11 mouse cellular contexts compared by ENCODE assay signal in genomic region chr2:30351149-30351548, GRCm38 (mm10). TPM values are rescaled to one million over a fixed set of nuclear protein-coding genes. Genes with fewer than 3 reads are reported as not detected.
DNase-seq lines count a peak whose midpoint lies in the region; ATAC-seq and TF ChIP-seq lines count a peak whose summit lies in the region.
"Had no signal": no experiment of that assay in that cellular context is flagged by ENCODE, and none has a peak within 500 bp of the region (broad histone marks: within the 10 kb centered on the region; RNA-seq: fewer than 3 reads in every experiment).

No protein-coding gene starts in this region.

- no peak for TF ChIP-seq EP300 in ES-Bruce4 (IDR thresholded peaks at IDR 0.05; ENCODE audit: insufficient read depth, low read depth, low read length)

- no peak overlapping the region for H3K4me2 ChIP-seq in limb, embryonic 14.5 days (replicated peaks; ENCODE audit: low read depth, low read length, severe bottlenecking)

- no peak for TF ChIP-seq POLR2A in limb, embryonic 14.5 days (IDR thresholded peaks at IDR 0.05; ENCODE audit: borderline replicate concordance, extremely low read depth, insufficient read depth, insufficient read length)
- TF ChIP-seq POLR2A in ES-Bruce4 (IDR thresholded peaks at IDR 0.05; ENCODE audit: insufficient read depth, low read length) = no peak

- H3K36me3 ChIP-seq in limb, embryonic 14.5 days (ENCODE audit: control insufficient read depth, insufficient read depth, low read length) = peaks cover 73% of the 10 kb centered on the region
- peaks cover 73% of the 10 kb centered on the region for H3K36me3 ChIP-seq in limb, embryonic 10.5 days
- no peaks in the 10 kb centered on the region for H3K36me3 ChIP-seq in ES-Bruce4 (ENCODE audit: control insufficient read depth, insufficient read depth, low read length, poor library complexity, severe bottlenecking)

- intact Hi-C loops in gastrocnemius, adult 2 months (cut with DNase I) = no loop called here

- DNase-seq in gastrocnemius, adult 2 months = no peak
- no peak for DNase-seq in gastrocnemius, adult 8-10 months (ENCODE audit: low spot score in 2 of 2)
- DNase-seq in limb, embryonic 14.5 days (ENCODE audit: low spot score) = peak; percentile 12
- no peak for DNase-seq in limb, embryonic 10.5 days (ENCODE audit: low spot score)
- DNase-seq in B cell, adult 2 months = no peak
- DNase-seq in left cerebral cortex, adult 8-10 months (ENCODE audit: low spot score in 2 of 2) = no peak
- DNase-seq: lung, postnatal 4 days; right cerebral cortex, postnatal 4 days had no signal

- ATAC-seq in limb, embryonic 14.5 days (ENCODE audit: low FRiP score, low read depth) = no peak
- peak; percentile 55; the same call in 1 of the 2 replicates for ATAC-seq in common myeloid progenitor, adult 5-6 weeks (replicated peaks; ENCODE audit: low read depth, poor library complexity, severe bottlenecking)
- ATAC-seq: inflammation-experienced regulatory T-cells, adult 6 months had no signal

- H3K4me3 ChIP-seq in gastrocnemius, adult 2 months = no peak overlapping the region
- H3K4me3 ChIP-seq in limb, embryonic 14.5 days (replicated peaks; ENCODE audit: low read length) = no peak overlapping the region
- no peak overlapping the region for H3K4me3 ChIP-seq in limb, embryonic 10.5 days
- H3K4me3 ChIP-seq in ES-Bruce4 (ENCODE audit: low read depth, low read length) = no peak overlapping the region

- TF ChIP-seq CTCF in gastrocnemius, adult 2 months (IDR thresholded peaks at IDR 0.05) = peak; percentile 33
- no peak for TF ChIP-seq CTCF in ES-Bruce4 (IDR thresholded peaks at IDR 0.05; ENCODE audit: low read depth, low read length)

- no peaks in the 10 kb centered on the region for H3K4me1 ChIP-seq in limb, embryonic 14.5 days (ENCODE audit: control insufficient read depth, insufficient read depth, low read length)
- H3K4me1 ChIP-seq in limb, embryonic 10.5 days = no peaks in the 10 kb centered on the region
- no peaks in the 10 kb centered on the region for H3K4me1 ChIP-seq in ES-Bruce4 (ENCODE audit: control insufficient read depth, insufficient read depth, low read length)

- WGBS in limb, embryonic 14.5 days = 85% methylated on average over 2 of the region's 2 CpGs
- WGBS in limb, embryonic 10.5 days = 82% methylated on average over 2 of the region's 2 CpGs

- H3K27ac ChIP-seq in gastrocnemius, adult 2 months = no peak overlapping the region
- no peak overlapping the region for H3K27ac ChIP-seq in limb, embryonic 14.5 days (replicated peaks; ENCODE audit: low read depth, low read length)
- no peak overlapping the region for H3K27ac ChIP-seq in limb, embryonic 10.5 days
- 0 out of 2 replicates have a peak overlapping the region, but pooled peaks have one; percentile 23 for H3K27ac ChIP-seq in ES-Bruce4 (ENCODE audit: insufficient read depth, low read length)

- no peaks in the 10 kb centered on the region for H3K9me3 ChIP-seq in limb, embryonic 14.5 days (ENCODE audit: control insufficient read depth, low read length)
- no peaks in the 10 kb centered on the region for H3K9me3 ChIP-seq in limb, embryonic 10.5 days (replicated peaks)
- H3K9me3 ChIP-seq in ES-Bruce4 (replicated peaks; ENCODE audit: control insufficient read depth, insufficient read depth, low read length, poor library complexity, severe bottlenecking) = no peaks in the 10 kb centered on the region

- H3K27me3 ChIP-seq in limb, embryonic 14.5 days (ENCODE audit: control insufficient read depth, insufficient read depth, low read length) = no peaks in the 10 kb centered on the region
- H3K27me3 ChIP-seq in limb, embryonic 10.5 days (ENCODE audit: low read depth, poor library complexity, severe bottlenecking) = no peaks in the 10 kb centered on the region
- H3K27me3 ChIP-seq in ES-Bruce4 (ENCODE audit: control insufficient read depth, insufficient read depth, low read length, poor library complexity, severe bottlenecking) = no peaks in the 10 kb centered on the region

- no peak overlapping the region for H3K9ac ChIP-seq in limb, embryonic 14.5 days (ENCODE audit: low read depth, low read length, severe bottlenecking)
- H3K9ac ChIP-seq in ES-Bruce4 (ENCODE audit: low read depth, poor library complexity, severe bottlenecking) = no peak overlapping the region

RNA-seq across cellular contexts. Expression of gene Sh3glb2, which starts 8.0 kb away (rescaled TPM):
- total RNA-seq in gastrocnemius, adult 2 months (2021) = 10 to 100 TPM; 12.7 to 18.8 TPM
- 10 to 100 TPM; 15.3 to 18.5 (median 16.8) TPM for total RNA-seq in gastrocnemius, adult 8-10 months (2022)
- polyA plus RNA-seq in limb, embryonic 14.5 days (2012; rRNA removed) = 122 and 167 TPM in 2 replicates
- 64.8 and 70.1 TPM in 2 replicates for polyA plus RNA-seq in limb, embryonic 14.5 days (2014; fragmentation: Nextera tagmentation; extraction: Ambion mirVana)
- polyA plus RNA-seq in limb, embryonic 10.5 days (2016; fragmentation: Nextera tagmentation; extraction: Ambion mirVana) = 76.5 and 90.3 TPM in 2 replicates
- polyA plus RNA-seq in ES-Bruce4 (2011; ENCODE audit: insufficient read depth, insufficient read length, low read depth, missing spikeins) = 30.8 and 32.5 TPM in 2 replicates
- total RNA-seq in common myeloid progenitor, adult 5-6 weeks (2017) = 15.1 and 31.5 TPM in 2 replicates
- 100 to 1,000 TPM; 279 to 301 (median 286) TPM for total RNA-seq in left cerebral cortex, adult 8-10 months (2022)

RNA-seq across cellular contexts. Expression of gene Miga2, which starts 12.9 kb away (rescaled TPM):
- 10 to 100 TPM; 15.5 to 39.0 TPM for total RNA-seq in gastrocnemius, adult 2 months (2021)
- 10 to 100 TPM; 13.2 to 29.8 (median 17.4) TPM for total RNA-seq in gastrocnemius, adult 8-10 months (2022)
- 28.9 and 37.3 TPM in 2 replicates for polyA plus RNA-seq in limb, embryonic 14.5 days (2012; rRNA removed)
- 20.5 and 21.7 TPM in 2 replicates for polyA plus RNA-seq in limb, embryonic 14.5 days (2014; fragmentation: Nextera tagmentation; extraction: Ambion mirVana)
- polyA plus RNA-seq in limb, embryonic 10.5 days (2016; fragmentation: Nextera tagmentation; extraction: Ambion mirVana) = 30.8 and 33.3 TPM in 2 replicates
- 16.6 and 18.6 TPM in 2 replicates for polyA plus RNA-seq in ES-Bruce4 (2011; ENCODE audit: insufficient read depth, insufficient read length, low read depth, missing spikeins)
- total RNA-seq in common myeloid progenitor, adult 5-6 weeks (2017) = 9.1 and 15.0 TPM in 2 replicates
- 100 to 1,000 TPM; 106 to 121 (median 108) TPM for total RNA-seq in left cerebral cortex, adult 8-10 months (2022)

RNA-seq across cellular contexts. Expression of gene Dolpp1, which starts 40.9 kb away (rescaled TPM):
- total RNA-seq in gastrocnemius, adult 2 months (2021) = 1 to 10 TPM; 5.3 to 6.1 TPM
- 1 to 10 TPM; 3.9 to 4.5 (median 4.1) TPM for total RNA-seq in gastrocnemius, adult 8-10 months (2022)
- 49.8 and 71.3 TPM in 2 replicates for polyA plus RNA-seq in limb, embryonic 14.5 days (2012; rRNA removed)
- polyA plus RNA-seq in limb, embryonic 14.5 days (2014; fragmentation: Nextera tagmentation; extraction: Ambion mirVana) = 30.9 and 31.8 TPM in 2 replicates
- polyA plus RNA-seq in limb, embryonic 10.5 days (2016; fragmentation: Nextera tagmentation; extraction: Ambion mirVana) = 37.6 and 45.4 TPM in 2 replicates
- 42.3 and 44.3 TPM in 2 replicates for polyA plus RNA-seq in ES-Bruce4 (2011; ENCODE audit: insufficient read depth, insufficient read length, low read depth, missing spikeins)
- total RNA-seq in common myeloid progenitor, adult 5-6 weeks (2017) = 33.9 and 35.7 TPM in 2 replicates
- total RNA-seq in left cerebral cortex, adult 8-10 months (2022) = 10 to 100 TPM; 22.2 to 30.1 (median 27.3) TPM
